Mouse (Mus musculus) liver, embryonic 14.5 days (tissue): Measurements from ENCODE around the gene Fam234b. TPM values are rescaled to one million over a fixed set of nuclear protein-coding genes. Genes with fewer than 3 reads are reported as not detected.

Experiments
- ATAC-seq: fragments of 200-750 bp; cut with Nextera tagmentation; 2 replicates; pipeline ENCODE4 v1.8.0; 2017; ENCODE audit warnings: moderate number of reproducible peaks, mild to moderate bottlenecking, moderate library complexity; ENCODE audit not compliant: insufficient read depth
- DNase-seq, 3 experiments: peaks; one replicate each; pipeline ENCODE4 v3.0.0-alpha.2; 2012 to 2013; ENCODE audit warnings: low read depth in 3 of 3, low spot score in 3 of 3
- H3K27ac ChIP-seq: fragments of 300-500 bp; sonication (generic); 2 replicates; pipeline ENCODE4 v1.5.1; 2014; ENCODE audit warnings: moderate library complexity, mild to moderate bottlenecking, control low read depth, inconsistent platforms
- H3K27me3 ChIP-seq: fragments of 300-500 bp; sonication (generic); 2 replicates; pipeline ENCODE4 v1.6.1; 2014; ENCODE audit warnings: mild to moderate bottlenecking, low read length, moderate library complexity; ENCODE audit not compliant: control insufficient read depth, insufficient read depth
- H3K36me3 ChIP-seq: fragments of 300-500 bp; sonication (generic); replicated peaks from 2 replicates; pipeline ENCODE4 v1.6.1; 2014; ENCODE audit warnings: low read depth; ENCODE audit not compliant: control insufficient read depth, insufficient read depth
- H3K4me1 ChIP-seq, 2 experiments: fragments of 200-500 bp in 1 of 2; fragments of 300-500 bp in 1 of 2; sonication (generic) in 1 of 2; replicated peaks; 2 replicates each; pipeline ENCODE4 v1.6.1; 2012 to 2014; ENCODE audit warnings: antibody characterized with exemption in 1 of 2, inconsistent platforms in 1 of 2, low read length in 1 of 2; ENCODE audit not compliant: control insufficient read depth in 2 of 2, insufficient read depth in 2 of 2
- H3K4me2 ChIP-seq: fragments of 300-500 bp; sonication (generic); 2 replicates; pipeline ENCODE4 v1.6.1; 2014; ENCODE audit warnings: low read depth, mild to moderate bottlenecking, control low read depth, moderate library complexity
- H3K4me3 ChIP-seq, 2 experiments: fragments of 200-500 bp in 1 of 2; fragments of 300-500 bp in 1 of 2; sonication (generic) in 1 of 2; 2 replicates each; pipeline ENCODE4 v1.5.1; 2012 to 2014; ENCODE audit warnings: low read depth in 2 of 2, low read length in 2 of 2, mild to moderate bottlenecking in 2 of 2, control low read depth in 1 of 2, inconsistent platforms in 1 of 2, moderate library complexity in 1 of 2; ENCODE audit not compliant: insufficient read depth in 1 of 2
- H3K9ac ChIP-seq: fragments of 300-500 bp; sonication (generic); replicated peaks from 2 replicates; pipeline ENCODE4 v1.6.1; 2014; ENCODE audit warnings: mild to moderate bottlenecking, control low read depth, moderate library complexity
- H3K9me3 ChIP-seq: fragments of 300-500 bp; sonication (generic); 2 replicates; pipeline ENCODE4 v1.6.1; 2016; ENCODE audit warnings: low read length, mixed read lengths; ENCODE audit not compliant: control insufficient read depth
- CTCF ChIP-seq: IDR thresholded peaks from 2 replicates; pipeline ENCODE4 v1.5.1; 2016; ENCODE audit warnings: antibody characterized with exemption, low read depth, control low read depth
- EP300 ChIP-seq: IDR thresholded peaks from 2 replicates; pipeline ENCODE4 v1.6.1; 2016; ENCODE audit warnings: antibody characterized with exemption, low read depth
- WGBS: fragments of 180-500 bp; shearing (Covaris S2); extraction: QIAGEN DNeasy Blood & Tissue Kit; methylation state at CpG from one replicate; pipeline ENCODE4 v1.1.7; 2014; ENCODE audit not compliant: insufficient replicate concordance; 5-methylcytosine and 5-hydroxymethylcytosine counted together
- polyA plus RNA-seq, 2 experiments: library from polyadenylated mRNA; depleted of rRNA in 1 of 2; stranded (reverse) in 1 of 2; unstranded in 1 of 2; fragments of >200 nt; fragmentation: Nextera tagmentation in 1 of 2; extraction: Ambion mirVana in 1 of 2; gene quantifications; 2 replicates each; pipeline versions ENCODE4 v1.2.1 to v1.2.3; 2012 to 2014

Fam234b gene
- polyA plus RNA-seq, 2 experiments: 18.7 to 27.8 TPM

DNA sequence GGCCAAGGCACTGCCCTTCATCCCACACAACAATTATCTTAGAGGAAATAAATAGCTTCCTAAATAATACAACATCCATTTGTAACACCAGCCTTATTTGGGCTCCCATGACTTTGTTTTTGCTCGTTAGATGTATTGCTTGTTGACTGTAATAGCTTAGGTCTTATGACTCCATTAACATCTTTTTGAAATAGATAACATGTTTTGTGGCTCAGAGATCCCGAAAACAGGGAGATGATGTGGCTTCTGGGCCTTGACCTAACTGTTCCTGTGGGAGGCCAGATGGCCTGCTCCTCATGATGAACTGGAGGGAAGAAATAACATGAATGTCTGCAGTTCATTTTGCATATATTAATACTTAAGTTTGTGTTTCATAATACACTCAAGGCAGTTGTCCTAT is 74.0 kb downstream of the Fam234b start:
- WGBS: 47% methylated on average over 2 of the region's 2 CpGs
- Histone ChIP-seq H3K9me3 (no peaks in the 10 kb centered on the region), H3K4me1 (no peaks in the 10 kb centered on the region; a peak in 1 of 4 replicates), H3K27me3 (no peaks in the 10 kb centered on the region), H3K36me3 (no peaks in the 10 kb centered on the region), H3K4me3 (no peak overlapping the region), H3K9ac (no peak overlapping the region), H3K27ac (no peak overlapping the region), H3K4me2 (no peak overlapping the region)
- no peak for DNase-seq
- no peak for ATAC-seq
- TF ChIP-seq EP300 (no peak), CTCF (no peak)

DNA sequence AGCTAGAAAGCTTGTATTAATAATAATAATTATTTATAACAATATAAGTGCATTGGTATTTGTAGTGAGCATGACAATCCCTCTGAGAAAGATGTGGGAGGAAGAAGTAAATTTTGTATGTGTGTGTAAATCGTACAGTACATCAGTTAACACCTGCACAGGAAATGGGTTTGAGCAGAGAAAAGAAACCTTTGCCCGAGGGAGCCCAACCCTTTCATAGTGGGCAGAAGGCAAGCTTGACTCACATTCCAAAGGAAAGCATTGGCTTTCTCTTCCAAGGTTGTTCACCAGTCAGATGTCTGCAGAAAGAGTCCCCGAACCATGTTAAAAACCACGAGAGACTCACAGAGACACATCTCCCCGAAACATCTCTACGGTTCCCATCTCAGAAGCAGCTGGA is 75.3 kb downstream of the Fam234b start:
- H3K4me2 ChIP-seq: no peak overlapping the region
- no peaks in the 10 kb centered on the region for H3K36me3 ChIP-seq
- ATAC-seq: no peak
- no peak overlapping the region for H3K27ac ChIP-seq
- H3K9me3 ChIP-seq: no peaks in the 10 kb centered on the region
- no peak overlapping the region for H3K4me3 ChIP-seq
- no peak for DNase-seq
- 57% methylated on average over 6 of the region's 6 CpGs for WGBS
- TF ChIP-seq EP300: no peak
- no peak for TF ChIP-seq CTCF
- H3K4me1 ChIP-seq: no peaks in the 10 kb centered on the region; a peak in 1 of 4 replicates
- H3K9ac ChIP-seq: no peak overlapping the region
- H3K27me3 ChIP-seq: no peaks in the 10 kb centered on the region

DNA sequence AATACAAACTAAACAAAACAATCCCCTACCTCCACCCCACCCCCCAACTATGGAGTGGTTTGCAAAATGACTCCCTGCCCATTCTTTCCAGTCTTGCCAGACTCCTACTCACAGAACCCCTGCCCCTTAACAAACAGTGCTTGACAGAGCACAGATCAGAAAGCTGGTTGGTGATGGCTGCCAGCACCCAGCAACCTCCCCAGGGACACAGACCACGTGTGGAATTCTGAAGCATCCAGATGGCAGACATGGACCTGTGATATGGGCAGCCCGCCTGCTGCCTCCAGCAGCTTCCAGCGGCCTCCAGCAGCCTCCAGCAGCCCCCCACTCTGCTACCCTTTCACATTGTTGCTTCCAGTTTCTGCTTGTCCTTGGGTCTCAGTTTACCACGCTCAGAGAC is 77.5 kb downstream of the Fam234b start:
- TF ChIP-seq CTCF (no peak), EP300 (no peak)
- no peaks in the 10 kb centered on the region for H3K27me3 ChIP-seq
- no peak overlapping the region for H3K9ac ChIP-seq
- no peak overlapping the region for H3K4me2 ChIP-seq
- H3K36me3 ChIP-seq: no peaks in the 10 kb centered on the region
- no peaks in the 10 kb centered on the region for H3K9me3 ChIP-seq
- H3K4me3 ChIP-seq: no peak overlapping the region
- no peak for DNase-seq
- no peaks in the 10 kb centered on the region for H3K4me1 ChIP-seq
- WGBS: 41% methylated on average over 4 of the region's 4 CpGs
- H3K27ac ChIP-seq: no peak overlapping the region
- no peak for ATAC-seq

DNA sequence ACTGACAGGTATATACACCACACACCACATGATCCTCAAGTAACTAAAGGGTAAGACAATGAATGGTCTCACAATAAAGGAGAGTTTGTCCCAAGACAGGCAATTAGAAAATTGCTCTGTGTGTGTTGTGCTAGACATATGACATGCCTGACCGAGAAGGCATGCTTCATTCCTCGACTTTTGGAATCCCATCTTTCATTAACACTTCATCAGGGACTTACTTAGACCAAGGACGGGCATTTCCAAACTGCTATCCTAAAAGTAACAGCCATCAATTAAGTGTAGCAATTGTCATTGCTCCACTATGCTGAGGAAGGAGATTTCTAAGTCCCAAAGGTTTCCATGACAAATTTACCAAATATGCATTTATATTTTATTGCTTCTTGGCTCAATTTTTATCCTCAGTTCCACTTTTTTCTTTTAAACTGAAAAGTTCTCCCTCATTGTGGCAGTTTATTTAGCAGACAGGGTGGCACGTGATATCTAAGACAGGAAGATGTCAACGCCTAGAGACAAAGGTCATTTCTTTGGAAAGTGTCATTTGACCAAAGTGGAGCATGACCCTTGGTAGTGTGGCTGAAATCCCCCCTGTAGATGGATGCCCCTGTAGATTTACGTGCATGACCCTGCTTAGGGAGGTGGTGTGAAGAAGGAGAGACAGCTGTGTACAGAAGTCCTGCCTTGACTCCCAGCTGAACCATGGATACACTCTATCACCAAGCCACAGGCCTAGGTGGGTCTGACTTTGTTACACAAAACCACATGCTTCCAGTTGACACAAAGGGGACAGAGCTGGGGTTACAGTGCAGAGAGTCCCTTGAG is 78.9 kb downstream of the Fam234b start:
- no peaks in the 10 kb centered on the region for H3K4me1 ChIP-seq
- H3K4me2 ChIP-seq: no peak overlapping the region
- no peak for DNase-seq
- no peak for TF ChIP-seq EP300
- TF ChIP-seq CTCF: no peak
- no peak overlapping the region for H3K4me3 ChIP-seq
- no peaks in the 10 kb centered on the region for H3K27me3 ChIP-seq
- no peaks in the 10 kb centered on the region for H3K36me3 ChIP-seq
- 49% methylated on average over 6 of the region's 6 CpGs for WGBS
- H3K27ac ChIP-seq: no peak overlapping the region
- H3K9me3 ChIP-seq: no peaks in the 10 kb centered on the region
- no peak for ATAC-seq
- H3K9ac ChIP-seq: no peak overlapping the region

DNA sequence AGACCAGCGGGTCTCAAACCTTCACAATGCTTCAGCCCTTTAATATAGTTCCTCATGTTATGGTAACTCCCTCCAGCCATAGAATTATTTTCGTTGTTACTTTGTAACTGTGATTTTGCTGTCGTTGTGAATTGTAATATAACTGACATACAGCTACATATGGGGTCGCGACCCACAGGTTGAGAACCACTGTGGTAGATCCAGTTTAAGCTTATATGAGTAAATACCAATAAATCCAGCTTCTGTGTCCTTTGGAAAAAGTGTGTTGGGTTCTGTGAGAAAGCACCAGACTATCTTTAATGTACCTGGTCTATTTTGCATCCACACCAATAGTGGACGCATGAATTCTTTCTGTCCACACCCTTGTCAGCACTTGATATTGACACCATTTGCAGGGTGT is 80.5 kb downstream of the Fam234b start:
- Histone ChIP-seq H3K27ac (no peak overlapping the region), H3K9ac (no peak overlapping the region), H3K27me3 (no peaks in the 10 kb centered on the region), H3K9me3 (no peaks in the 10 kb centered on the region), H3K4me2 (no peak overlapping the region), H3K4me1 (no peaks in the 10 kb centered on the region), H3K36me3 (no peaks in the 10 kb centered on the region), H3K4me3 (no peak overlapping the region)
- ATAC-seq (no peak), DNase-seq (no peak)
- no peak for TF ChIP-seq EP300
- WGBS: 57% methylated on average over 6 of the region's 6 CpGs
